Mouse (Mus musculus) ES-Bruce4 (cell line): ENCODE measurements at regions not wholly inside any gene's neighbourhood (a gene's known extent, or its start where the extent isn't known, plus 50 kb on each side); places are given as distances from the start of the nearest gene placed in this dataset.
A peak's percentile ranks its signal among the peaks of the same experiment; 100 is the strongest.
"Not testable (repeated sequence)": the region's sequence is repeated elsewhere in the genome, so short reads cannot be mapped to it uniquely, and the experiment has no call there.

Source experiments
- H3K27ac ChIP-seq: 2 replicates; pipeline ENCODE4 v1.5.1; 2012; ENCODE audit warnings: low read length, inconsistent platforms; ENCODE audit not compliant: insufficient read depth
- H3K27me3 ChIP-seq: 2 replicates; pipeline ENCODE4 v1.6.1; 2012; ENCODE audit warnings: mild to moderate bottlenecking, low read length, inconsistent platforms; ENCODE audit not compliant: control insufficient read depth, poor library complexity, insufficient read depth, severe bottlenecking
- H3K36me3 ChIP-seq: 2 replicates; pipeline ENCODE4 v1.6.1; 2012; ENCODE audit warnings: inconsistent platforms, mild to moderate bottlenecking, low read length, moderate library complexity; ENCODE audit not compliant: control insufficient read depth, poor library complexity, insufficient read depth, severe bottlenecking
- H3K4me1 ChIP-seq: one replicate; pipeline ENCODE4 v1.8.1; 2011; ENCODE audit warnings: low read length; ENCODE audit not compliant: control insufficient read depth, insufficient read depth
- H3K4me3 ChIP-seq: 2 replicates; pipeline ENCODE4 v1.5.1; 2011; ENCODE audit warnings: low read depth, mild to moderate bottlenecking, low read length
- H3K9ac ChIP-seq: 2 replicates; pipeline ENCODE4 v1.6.1; 2012; ENCODE audit warnings: low read depth, mild to moderate bottlenecking, inconsistent platforms; ENCODE audit not compliant: poor library complexity, severe bottlenecking
- H3K9me3 ChIP-seq: replicated peaks from 2 replicates; pipeline ENCODE4 v1.6.1; 2012; ENCODE audit warnings: mild to moderate bottlenecking, low read length, inconsistent platforms; ENCODE audit not compliant: control insufficient read depth, poor library complexity, insufficient read depth, severe bottlenecking
- CTCF ChIP-seq: IDR thresholded peaks from one replicate; pipeline ENCODE4 v1.8.1; 2011; ENCODE audit warnings: low read depth, low read length
- EP300 ChIP-seq: IDR thresholded peaks from 2 replicates; pipeline ENCODE4 v1.6.1; 2011; ENCODE audit warnings: low read depth, low read length; ENCODE audit not compliant: insufficient read depth
- POLR2A ChIP-seq: IDR thresholded peaks from one replicate; pipeline ENCODE4 v1.8.1; 2011; ENCODE audit warnings: low read length; ENCODE audit not compliant: insufficient read depth

- H3K9me3 ChIP-seq, H3K27me3 ChIP-seq: not testable (repeated sequence)
- H3K27ac ChIP-seq, result peak overlapping the region; percentile 44; the same call in 1 of the 2 replicates
These were observed 335.7 kb downstream of the Tbl1xr1 start for GRCm38 (mm10) chr3:22411976-22412660.

DNA sequence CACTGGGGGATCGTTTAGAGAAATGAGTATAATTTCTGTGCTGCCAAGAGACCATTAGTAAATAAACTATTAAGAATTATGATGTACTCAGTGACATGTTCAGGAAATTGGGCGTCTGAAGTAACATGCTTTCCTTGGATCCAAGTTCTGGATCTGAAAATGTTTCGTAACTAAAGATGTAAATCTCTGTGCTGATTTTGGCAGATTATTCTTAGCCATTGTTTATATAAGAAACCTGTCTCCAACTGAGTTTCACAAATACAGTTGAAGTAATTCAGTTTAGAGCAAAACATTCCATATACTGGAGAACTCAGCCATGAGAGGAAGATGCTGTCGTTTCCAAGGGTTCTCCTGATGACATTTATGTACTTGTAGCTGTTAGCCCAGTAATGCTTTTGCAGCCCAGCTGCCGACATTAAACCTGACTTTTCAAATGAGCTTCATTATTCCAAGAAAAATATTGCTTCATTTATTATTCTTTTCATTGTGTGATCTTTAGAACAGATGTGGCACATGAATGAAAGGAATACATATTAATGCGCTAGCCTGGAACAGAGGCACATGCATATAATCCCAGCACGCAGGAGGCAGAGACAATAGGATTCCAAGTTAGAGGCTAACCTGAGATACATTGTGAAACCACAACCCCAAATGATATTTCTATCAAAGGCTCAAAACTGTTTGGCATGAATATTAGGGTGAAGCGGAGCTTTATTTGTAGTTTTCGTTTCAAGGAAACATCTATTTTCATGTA lies 361.8 kb downstream of the Tbl1xr1 start:
- Histone ChIP-seq H3K9me3 (no peaks in the 10 kb centered on the region), H3K4me1 (no peaks in the 10 kb centered on the region), H3K27me3 (no peaks in the 10 kb centered on the region), H3K27ac (no peak overlapping the region), H3K9ac (no peak overlapping the region), H3K36me3 (no peaks in the 10 kb centered on the region), H3K4me3 (no peak overlapping the region)
- TF ChIP-seq EP300 (no peak), POLR2A (no peak), CTCF (no peak)

More at GRCm38 (mm10) chr3:22411976-22412660, 335.7 kb downstream of the Tbl1xr1 start:
- H3K4me3 ChIP-seq, H3K4me1 ChIP-seq, H3K36me3 ChIP-seq, H3K9ac ChIP-seq: not testable (repeated sequence)

DNA sequence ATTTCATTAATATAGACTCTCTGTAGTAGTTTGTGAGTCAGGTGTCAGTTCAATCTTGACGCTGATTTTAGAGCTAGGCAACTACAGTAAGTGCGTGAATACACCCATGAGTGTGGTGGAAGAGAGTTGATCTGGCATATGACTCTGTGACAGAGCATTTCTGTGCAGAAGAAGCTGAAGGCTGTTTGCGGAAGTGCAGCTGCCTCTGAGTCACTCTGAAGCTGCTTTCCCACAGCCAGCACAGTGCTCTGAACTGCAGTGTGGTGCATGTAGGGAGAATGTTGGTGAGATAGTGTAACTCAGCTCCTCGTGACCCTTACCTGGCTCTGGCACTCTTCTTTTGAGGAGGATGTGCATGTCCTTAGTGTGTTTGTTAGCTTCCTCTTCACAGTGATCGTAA lies 394.1 kb downstream of the Tbl1xr1 start:
- Histone ChIP-seq H3K36me3 (no peaks in the 10 kb centered on the region), H3K9ac (no peak overlapping the region), H3K9me3 (no peaks in the 10 kb centered on the region), H3K4me3 (no peak overlapping the region), H3K4me1 (no peaks in the 10 kb centered on the region), H3K27me3 (no peaks in the 10 kb centered on the region), H3K27ac (no peak overlapping the region)
- no peak for TF ChIP-seq EP300
- no peak for TF ChIP-seq CTCF
- TF ChIP-seq POLR2A, result no peak

DNA sequence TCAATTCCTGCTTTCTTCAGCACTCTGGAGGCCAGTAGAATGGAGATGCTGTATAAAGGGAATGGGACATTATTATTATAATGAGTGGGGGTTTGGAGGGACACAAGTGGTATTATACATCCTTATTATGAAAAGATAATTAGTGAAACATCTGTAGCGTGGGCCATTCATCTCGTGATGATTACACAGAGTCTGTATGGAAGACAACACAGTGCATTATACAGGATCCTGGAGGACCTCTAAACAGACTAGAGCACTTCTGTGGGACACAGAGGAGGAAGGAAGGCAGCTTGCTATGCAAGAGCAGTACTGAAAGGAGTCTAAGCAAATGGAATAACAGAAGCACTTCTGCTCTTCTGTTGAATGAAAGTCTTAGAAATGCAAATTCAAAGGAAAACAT lies 416.1 kb downstream of the Tbl1xr1 start:
- H3K27ac ChIP-seq, result no peak overlapping the region
- H3K9me3 ChIP-seq, result peaks cover 3% of the 10 kb centered on the region
- H3K27me3 ChIP-seq, result no peaks in the 10 kb centered on the region
- H3K36me3 ChIP-seq, result no peaks in the 10 kb centered on the region
- TF ChIP-seq EP300 (no peak), POLR2A (no peak)
- no peaks in the 10 kb centered on the region for H3K4me1 ChIP-seq
- no peak overlapping the region for H3K9ac ChIP-seq
- H3K4me3 ChIP-seq, result no peak overlapping the region
